Mouse (Mus musculus): ENCODE data around the gene Csnk1e.
"Not testable (repeated sequence)": the region's sequence is repeated elsewhere in the genome, so short reads cannot be mapped to it uniquely, and the experiment has no call there.

DNA sequence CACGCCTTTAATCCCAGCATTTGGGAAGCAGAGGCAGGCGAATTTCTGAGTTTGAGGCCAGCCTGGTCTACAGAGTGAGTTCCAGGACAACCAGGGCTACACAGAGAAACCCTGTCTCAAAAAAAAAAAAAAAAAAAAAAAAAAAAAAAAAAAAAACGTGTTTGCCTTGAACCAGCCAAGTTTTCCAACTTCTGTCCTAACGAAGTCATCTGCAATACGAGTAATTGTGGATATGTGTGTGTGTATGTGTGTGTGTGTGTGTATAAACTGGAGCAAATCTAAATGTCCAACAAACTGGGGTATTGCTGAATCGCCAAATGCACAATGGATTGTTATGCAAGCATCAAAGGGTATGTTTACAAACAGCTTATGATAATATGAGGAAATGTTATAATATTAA lies 738 bp upstream of the Csnk1e start:
- TF ChIP-seq CTCF (IDR thresholded peaks at IDR 0.05; ENCODE audit: borderline replicate concordance, insufficient read depth, low read length); POLR2A (IDR thresholded peaks at IDR 0.05; ENCODE audit: low read depth, low read length): not testable (repeated sequence)

All from embryonic fibroblast, embryonic 13.5 days (primary cell).